Mouse (Mus musculus): ENCODE measurements around the gene Dop1b. TPM values are rescaled to one million over a fixed set of nuclear protein-coding genes. Genes with fewer than 3 reads are reported as not detected.
A peak's percentile ranks its signal among the peaks of the same experiment; 100 is the strongest.
"Not testable (repeated sequence)": the region's sequence is repeated elsewhere in the genome, so short reads cannot be mapped to it uniquely, and the experiment has no call there.

Dop1b gene
- polyA plus RNA-seq, 1 experiment: 20.7 TPM

GRCm38 (mm10) chr16:93770271-93770926, 58.7 kb downstream of the Dop1b start:
- Histone ChIP-seq H3K4me1 (ENCODE audit: control insufficient read depth, insufficient read depth, low read length) (no peaks in the 10 kb centered on the region), H3K4me3 (ENCODE audit: insufficient read depth, low read length) (no peak overlapping the region), H3K27ac (ENCODE audit: insufficient read depth, low read length) (no peak overlapping the region)
- TF ChIP-seq POLR2A (IDR thresholded peaks at IDR 0.05; ENCODE audit: low read depth, low read length): no peak
- no peak for TF ChIP-seq CTCF (IDR thresholded peaks at IDR 0.05; ENCODE audit: borderline replicate concordance, insufficient read depth, low read length)

- Histone ChIP-seq H3K4me1 (ENCODE audit: control insufficient read depth, insufficient read depth, low read length) (no peaks in the 10 kb centered on the region), H3K4me3 (ENCODE audit: insufficient read depth, low read length) (no peak overlapping the region), H3K27ac (ENCODE audit: insufficient read depth, low read length) (no peak overlapping the region)
- TF ChIP-seq CTCF (IDR thresholded peaks at IDR 0.05; ENCODE audit: borderline replicate concordance, insufficient read depth, low read length) (no peak), POLR2A (IDR thresholded peaks at IDR 0.05; ENCODE audit: low read depth, low read length) (no peak)
Measured at GRCm38 (mm10) chr16:93774658-93775057, 63.0 kb downstream of the Dop1b start.

GRCm38 (mm10) chr16:93776468-93776867, 64.8 kb downstream of the Dop1b start:
- Histone ChIP-seq H3K4me3 (ENCODE audit: insufficient read depth, low read length) (no peak overlapping the region), H3K27ac (ENCODE audit: insufficient read depth, low read length) (no peak overlapping the region), H3K4me1 (ENCODE audit: control insufficient read depth, insufficient read depth, low read length) (no peaks in the 10 kb centered on the region)
- TF ChIP-seq POLR2A (IDR thresholded peaks at IDR 0.05; ENCODE audit: low read depth, low read length) (no peak), CTCF (IDR thresholded peaks at IDR 0.05; ENCODE audit: borderline replicate concordance, insufficient read depth, low read length) (no peak)

GRCm38 (mm10) chr16:93777247-93777999, 65.7 kb downstream of the Dop1b start:
- Histone ChIP-seq H3K4me3 (ENCODE audit: insufficient read depth, low read length) (no peak overlapping the region), H3K27ac (ENCODE audit: insufficient read depth, low read length) (no peak overlapping the region), H3K4me1 (ENCODE audit: control insufficient read depth, insufficient read depth, low read length) (no peaks in the 10 kb centered on the region)
- TF ChIP-seq POLR2A (IDR thresholded peaks at IDR 0.05; ENCODE audit: low read depth, low read length) (no peak), CTCF (IDR thresholded peaks at IDR 0.05; ENCODE audit: borderline replicate concordance, insufficient read depth, low read length) (no peak)

- not testable (repeated sequence) for H3K4me3 ChIP-seq (ENCODE audit: insufficient read depth, low read length); H3K4me1 ChIP-seq (ENCODE audit: control insufficient read depth, insufficient read depth, low read length); H3K27ac ChIP-seq (ENCODE audit: insufficient read depth, low read length)
Measured at GRCm38 (mm10) chr16:93778393-93778792, 66.7 kb downstream of the Dop1b start.

GRCm38 (mm10) chr16:93779554-93779953, 67.8 kb downstream of the Dop1b start:
- TF ChIP-seq CTCF (IDR thresholded peaks at IDR 0.05; ENCODE audit: borderline replicate concordance, insufficient read depth, low read length): no peak
- no peak for TF ChIP-seq POLR2A (IDR thresholded peaks at IDR 0.05; ENCODE audit: low read depth, low read length)
- Histone ChIP-seq H3K4me1 (ENCODE audit: control insufficient read depth, insufficient read depth, low read length) (no peaks in the 10 kb centered on the region), H3K4me3 (ENCODE audit: insufficient read depth, low read length) (no peak overlapping the region), H3K27ac (ENCODE audit: insufficient read depth, low read length) (no peak overlapping the region)

- no peak overlapping the region for H3K4me3 ChIP-seq (ENCODE audit: insufficient read depth, low read length)
- no peak overlapping the region for H3K27ac ChIP-seq (ENCODE audit: insufficient read depth, low read length)
- TF ChIP-seq CTCF (IDR thresholded peaks at IDR 0.05; ENCODE audit: borderline replicate concordance, insufficient read depth, low read length) (no peak), POLR2A (IDR thresholded peaks at IDR 0.05; ENCODE audit: low read depth, low read length) (no peak)
- no peaks in the 10 kb centered on the region for H3K4me1 ChIP-seq (ENCODE audit: control insufficient read depth, insufficient read depth, low read length)
Measured at GRCm38 (mm10) chr16:93780660-93781479, 69.2 kb downstream of the Dop1b start.

- no peak for TF ChIP-seq CTCF (IDR thresholded peaks at IDR 0.05; ENCODE audit: borderline replicate concordance, insufficient read depth, low read length)
- TF ChIP-seq POLR2A (IDR thresholded peaks at IDR 0.05; ENCODE audit: low read depth, low read length): no peak
Measured at GRCm38 (mm10) chr16:93784175-93784574, 72.5 kb downstream of the Dop1b start.

GRCm38 (mm10) chr16:93785805-93786204, 74.1 kb downstream of the Dop1b start:
- Histone ChIP-seq H3K27ac (ENCODE audit: insufficient read depth, low read length) (no peak overlapping the region), H3K4me1 (ENCODE audit: control insufficient read depth, insufficient read depth, low read length) (no peaks in the 10 kb centered on the region), H3K4me3 (ENCODE audit: insufficient read depth, low read length) (no peak overlapping the region)
- TF ChIP-seq CTCF (IDR thresholded peaks at IDR 0.05; ENCODE audit: borderline replicate concordance, insufficient read depth, low read length) (peak; percentile 95), POLR2A (IDR thresholded peaks at IDR 0.05; ENCODE audit: low read depth, low read length) (no peak)

More at GRCm38 (mm10) chr16:93784175-93784574, 72.5 kb downstream of the Dop1b start:
- no peak overlapping the region for H3K27ac ChIP-seq (ENCODE audit: insufficient read depth, low read length)
- H3K4me3 ChIP-seq (ENCODE audit: insufficient read depth, low read length): no peak overlapping the region
- no peaks in the 10 kb centered on the region for H3K4me1 ChIP-seq (ENCODE audit: control insufficient read depth, insufficient read depth, low read length)

Measured in embryonic fibroblast, embryonic 13.5 days (primary cell).